Mouse (Mus musculus): ENCODE results near the gene Dda1.
"Not testable (repeated sequence)": the region's sequence is repeated elsewhere in the genome, so short reads cannot be mapped to it uniquely, and the experiment has no call there.

Dda1 gene

GRCm38 (mm10) chr8:71468916-71469315 is at the start of gene Dda1:
Gene Dda1, plus strand, starts transcription at chr8:71469199.
- DNase-seq (ENCODE audit: low read depth in 2 of 2, low spot score in 2 of 2) = peak; percentile 94 to 96

DNA sequence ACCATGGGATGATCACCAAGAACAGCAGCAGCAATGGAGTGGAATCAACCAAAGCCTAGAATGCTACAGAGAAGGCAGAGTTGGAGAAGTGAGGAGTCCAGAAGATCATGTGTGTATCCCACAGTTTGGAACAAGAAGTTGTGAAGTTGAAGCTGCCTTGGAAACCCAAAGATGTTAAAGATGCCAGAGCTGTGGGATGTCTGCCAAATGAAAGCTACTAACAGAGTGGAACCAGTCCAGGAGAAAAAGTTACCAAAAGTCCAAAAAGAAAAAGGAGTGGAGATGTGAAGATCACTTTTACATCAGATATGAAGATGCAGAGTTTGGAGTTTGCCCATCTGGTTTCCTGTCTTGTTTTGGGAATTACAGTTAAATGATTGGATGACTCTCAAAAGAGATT is 46.9 kb upstream of the Dda1 start:
- no peak for DNase-seq (ENCODE audit: low read depth in 2 of 2, low spot score in 2 of 2)

DNA sequence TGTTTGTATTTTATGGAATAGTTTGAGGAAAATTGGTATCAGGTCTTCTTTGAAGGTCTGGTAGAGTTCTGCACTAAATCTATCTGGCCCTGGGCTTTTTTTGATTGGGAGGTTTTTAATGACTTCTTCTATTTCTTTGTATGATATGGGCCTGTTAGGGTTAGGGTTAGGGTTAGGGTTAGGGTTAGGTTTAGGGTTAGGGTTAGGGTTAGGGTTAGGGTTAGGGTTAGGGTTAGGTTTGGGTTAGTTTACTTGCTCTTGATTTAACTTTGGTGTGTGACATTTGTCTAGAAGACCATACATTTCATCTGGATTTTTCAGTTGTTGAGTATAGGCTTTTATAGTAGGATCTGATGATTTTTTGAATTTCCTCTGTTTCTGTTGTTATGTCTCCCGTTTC is 36.1 kb upstream of the Dda1 start:
- DNase-seq (ENCODE audit: low read depth in 2 of 2, low spot score in 2 of 2) = not testable (repeated sequence)

DNA sequence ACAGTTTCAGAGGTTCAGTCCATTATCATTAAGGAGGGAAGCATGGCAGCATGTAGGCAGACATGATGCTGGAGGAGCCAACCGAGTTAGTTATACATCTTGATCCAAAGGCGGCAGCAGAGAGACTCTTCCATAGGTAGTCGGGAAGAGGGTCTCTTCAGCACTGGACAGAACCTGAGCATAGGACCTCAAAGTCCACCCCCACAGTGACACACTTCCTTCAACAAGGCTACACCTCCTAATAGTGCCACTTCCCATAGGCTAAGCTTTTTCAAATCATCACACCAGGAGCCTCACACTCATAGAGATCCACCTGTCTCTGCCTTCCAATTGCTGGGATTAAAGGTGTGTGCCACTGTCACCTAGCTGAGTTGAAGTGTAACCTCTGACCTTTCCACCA is 32.0 kb upstream of the Dda1 start:
- no peak for DNase-seq (ENCODE audit: low read depth in 2 of 2, low spot score in 2 of 2)

DNA sequence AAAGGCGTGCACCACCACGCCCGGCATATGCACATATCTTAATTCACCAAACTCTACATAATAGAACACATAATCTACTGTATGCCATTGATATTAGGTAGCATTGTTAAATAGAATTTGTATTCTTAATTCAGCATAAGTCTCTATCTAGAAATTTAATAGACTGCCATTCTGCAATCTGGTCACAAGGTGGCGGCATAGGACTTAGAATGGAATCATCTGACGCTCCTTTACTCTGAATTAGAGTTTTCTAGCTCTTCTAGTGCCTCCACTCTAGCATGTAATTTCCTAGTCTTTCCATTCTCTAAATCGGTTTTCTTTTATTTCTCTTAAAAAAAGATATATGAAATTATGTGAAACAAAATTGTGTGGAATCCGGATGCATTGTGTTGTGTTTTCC is 27.6 kb upstream of the Dda1 start:
- DNase-seq (ENCODE audit: low read depth in 2 of 2, low spot score in 2 of 2) = peak; percentile 56 to 65

GRCm38 (mm10) chr8:71445096-71445495 is 23.9 kb upstream of the Dda1 start:
- DNase-seq (ENCODE audit: low read depth in 2 of 2, low spot score in 2 of 2) = no peak

GRCm38 (mm10) chr8:71451337-71451736 is 17.7 kb upstream of the Dda1 start:
- no peak for DNase-seq (ENCODE audit: low read depth in 2 of 2, low spot score in 2 of 2)

DNA sequence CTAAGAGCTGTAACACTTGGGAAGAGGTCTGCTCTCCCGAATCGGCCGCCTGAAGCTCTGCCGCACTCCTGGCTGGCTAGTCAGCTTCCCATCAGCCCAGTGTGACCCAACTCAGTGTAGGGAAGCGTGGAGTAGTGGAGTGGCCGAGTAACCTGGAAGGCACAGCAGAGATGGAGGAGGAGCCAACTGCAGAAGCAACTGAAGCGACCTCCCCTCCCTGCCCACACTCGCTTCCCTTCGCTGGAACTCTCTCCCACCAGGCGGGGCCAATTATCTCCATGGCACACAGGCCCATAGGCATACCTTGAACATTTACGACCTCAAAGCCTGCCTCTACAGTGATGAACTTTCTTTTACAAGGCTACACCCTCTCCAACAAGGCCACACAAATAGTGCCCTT is 17.2 kb upstream of the Dda1 start:
- no peak for DNase-seq (ENCODE audit: low read depth in 2 of 2, low spot score in 2 of 2)

DNA sequence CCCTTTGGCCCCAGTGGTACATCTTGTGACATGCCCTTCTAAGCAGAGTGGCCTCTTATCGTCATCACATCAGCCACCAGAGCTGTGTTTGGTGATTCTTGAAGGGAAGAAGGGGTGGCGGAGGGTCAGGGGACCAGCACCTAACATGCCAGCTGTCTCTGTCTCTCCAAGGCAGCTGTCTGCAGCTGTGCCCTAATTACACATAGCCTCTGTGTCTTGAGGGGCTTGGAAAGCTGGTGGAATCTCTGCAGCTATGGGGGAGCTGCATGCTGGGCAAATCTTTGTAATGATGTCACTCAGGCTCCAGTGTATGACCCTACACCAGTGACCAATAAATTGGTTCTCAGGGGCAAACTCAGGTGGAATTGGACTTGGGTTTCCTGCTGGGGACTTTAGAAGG is 16.3 kb upstream of the Dda1 start:
- DNase-seq (ENCODE audit: low read depth in 2 of 2, low spot score in 2 of 2) = no peak

DNA sequence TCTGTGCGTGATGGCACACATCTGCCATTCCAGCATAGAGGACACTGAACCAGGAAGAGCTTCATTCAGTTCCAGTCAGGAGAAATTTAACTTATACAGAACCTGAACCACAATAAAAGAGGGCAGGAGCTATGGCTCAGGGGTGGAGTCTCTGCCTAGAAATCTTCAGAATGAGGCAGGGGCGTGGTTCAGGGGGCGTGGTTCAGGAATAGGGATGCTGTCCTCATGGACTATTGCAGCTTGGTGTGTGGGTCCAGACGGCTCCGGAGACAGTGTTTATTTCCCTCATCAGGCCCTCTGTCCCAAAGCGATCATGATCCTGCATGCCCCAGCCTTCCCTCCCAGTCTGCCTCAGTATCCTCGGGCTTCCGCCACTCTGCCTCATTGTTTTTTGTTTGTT is 14.3 kb upstream of the Dda1 start:
- no peak for DNase-seq (ENCODE audit: low read depth in 2 of 2, low spot score in 2 of 2)

DNA sequence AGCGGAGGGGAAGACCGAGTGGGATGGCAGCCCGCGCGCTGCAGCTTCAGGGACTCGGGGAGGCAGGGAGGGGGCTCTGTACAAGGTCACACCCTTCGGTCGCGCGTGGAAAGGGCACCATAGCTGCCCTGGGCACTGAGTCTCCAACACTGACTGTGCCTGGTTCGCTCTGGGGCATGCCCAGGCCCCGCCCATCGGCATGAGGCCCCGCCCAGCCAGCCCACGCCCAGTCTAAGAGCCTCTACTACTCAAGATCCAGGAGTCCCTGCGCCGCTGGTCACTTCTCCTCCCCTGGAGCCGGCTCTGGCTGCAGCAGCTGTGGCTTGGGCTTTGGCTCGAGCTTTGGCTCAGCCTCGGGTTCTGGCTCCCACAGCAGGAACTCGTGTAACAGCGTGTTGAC is 12.1 kb upstream of the Dda1 start:
- DNase-seq (ENCODE audit: low read depth in 2 of 2, low spot score in 2 of 2) = no peak

GRCm38 (mm10) chr8:71457659-71458270 is 11.2 kb upstream of the Dda1 start:
- no peak for DNase-seq (ENCODE audit: low read depth in 2 of 2, low spot score in 2 of 2)

DNA sequence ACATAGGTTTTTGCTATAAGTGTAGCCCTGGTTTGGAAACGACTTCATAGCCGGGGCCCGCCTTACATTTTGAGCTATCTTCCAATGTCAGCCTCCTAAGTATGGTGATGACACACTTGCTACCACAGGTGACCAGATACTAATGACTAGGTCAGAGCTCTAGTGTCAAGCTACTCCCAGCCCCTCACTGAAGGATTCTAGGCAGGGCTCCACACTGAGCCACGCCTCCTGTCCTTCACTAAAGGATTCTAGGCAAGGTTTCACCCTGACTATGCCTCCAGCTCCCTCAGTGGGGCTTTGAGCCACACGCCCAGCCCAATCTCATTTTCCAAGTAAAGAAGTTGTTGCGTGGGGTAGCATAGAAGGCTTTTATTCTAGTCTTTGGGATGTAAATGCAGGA is 8.3 kb upstream of the Dda1 start:
- no peak for DNase-seq (ENCODE audit: low read depth in 2 of 2, low spot score in 2 of 2)

DNA sequence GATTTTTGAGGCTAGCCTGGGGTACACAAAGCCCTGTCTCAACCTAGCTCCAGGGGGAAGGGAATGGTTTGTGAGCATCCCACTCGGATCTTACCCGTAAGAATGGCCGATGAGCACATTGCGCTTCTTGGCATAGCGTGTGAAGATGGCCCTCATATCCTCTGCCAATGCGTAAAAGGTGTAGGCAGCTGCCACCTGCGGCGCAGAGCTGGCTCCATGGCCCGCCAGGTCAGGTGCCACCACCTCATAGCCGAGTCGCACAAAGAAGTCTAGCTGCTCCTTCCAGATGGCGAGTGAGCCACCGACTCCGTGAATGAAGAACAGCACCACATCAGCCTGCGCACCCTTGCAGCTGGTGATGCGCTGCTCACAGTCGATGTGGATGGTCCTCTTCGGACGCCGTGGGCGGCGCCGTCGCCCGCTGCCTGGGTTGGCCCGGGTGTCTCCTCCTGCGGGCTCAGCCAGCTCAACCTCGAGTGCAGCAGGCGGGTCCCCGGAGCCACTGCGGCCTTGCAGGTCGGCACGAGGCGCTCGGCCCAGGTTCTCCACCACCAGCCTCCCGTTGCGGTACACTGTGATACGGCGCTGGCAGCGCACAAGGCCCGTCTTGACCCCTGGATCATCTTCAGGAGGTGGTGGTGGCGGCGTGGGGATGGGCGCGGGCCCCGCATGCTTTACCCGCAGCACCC is 7.7 kb upstream of the Dda1 start:
- DNase-seq (ENCODE audit: low read depth in 2 of 2, low spot score in 2 of 2) = no peak

GRCm38 (mm10) chr8:71462191-71462590 is 6.8 kb upstream of the Dda1 start:
- DNase-seq (ENCODE audit: low read depth in 2 of 2, low spot score in 2 of 2) = no peak

- peak; percentile 88 to 92 for DNase-seq (ENCODE audit: low read depth in 2 of 2, low spot score in 2 of 2)
Measured at GRCm38 (mm10) chr8:71462786-71463185, 6.2 kb upstream of the Dda1 start.

- DNase-seq (ENCODE audit: low read depth in 2 of 2, low spot score in 2 of 2) = peak; percentile 79 to 86
Measured at GRCm38 (mm10) chr8:71463188-71464033, 5.6 kb upstream of the Dda1 start, which contains the start of gene Abhd8. Gene Abhd8, minus strand, starts transcription at chr8:71463655.

GRCm38 (mm10) chr8:71464513-71465500 is 4.2 kb upstream of the Dda1 start, which contains the start of gene Mrpl34:
Gene Mrpl34, plus strand, starts transcription at chr8:71464959.
- peak; percentile 99 for DNase-seq (ENCODE audit: low read depth in 2 of 2, low spot score in 2 of 2)

GRCm38 (mm10) chr8:71465733-71466132 is 3.3 kb upstream of the Dda1 start:
- no peak for DNase-seq (ENCODE audit: low read depth in 2 of 2, low spot score in 2 of 2)

- no peak for DNase-seq (ENCODE audit: low read depth in 2 of 2, low spot score in 2 of 2)
Measured at GRCm38 (mm10) chr8:71466198-71466597, 2.8 kb upstream of the Dda1 start.

- DNase-seq (ENCODE audit: low read depth in 2 of 2, low spot score in 2 of 2) = no peak
Measured at GRCm38 (mm10) chr8:71467201-71467600, 1.8 kb upstream of the Dda1 start.

All from CD8-positive naive resting alpha-beta T cell, adult 2 months (primary cell).